Mouse (Mus musculus) spleen, adult 2 months (tissue): ENCODE measurements around the gene 4931406P16Rik. TPM values are rescaled to one million over a fixed set of nuclear protein-coding genes. Genes with fewer than 3 reads are reported as not detected.

Experiments used
- DNase-seq, 2 experiments: peaks; one replicate each; pipeline versions ENCODE4 v3.0.0 to v3.0.0-alpha.2; 2012 to 2021; ENCODE audit warnings: low spot score in 2 of 2, low read depth in 1 of 2
- H3K27ac ChIP-seq: fragments of 200-500 bp; 2 replicates; pipeline ENCODE4 v1.5.1; 2012; ENCODE audit warnings: low read length, inconsistent platforms; ENCODE audit not compliant: insufficient read depth
- H3K27me3 ChIP-seq: fragments of 200-500 bp; 2 replicates; pipeline ENCODE4 v1.6.1; 2012; ENCODE audit warnings: mild to moderate bottlenecking, moderate library complexity, low read length, inconsistent platforms; ENCODE audit not compliant: control insufficient read depth, insufficient read depth
- H3K36me3 ChIP-seq: fragments of 200-500 bp; 2 replicates; pipeline ENCODE4 v1.6.1; 2012; ENCODE audit warnings: mild to moderate bottlenecking, low read length, inconsistent platforms; ENCODE audit not compliant: control insufficient read depth, insufficient read depth
- H3K4me1 ChIP-seq: fragments of 200-500 bp; 2 replicates; pipeline ENCODE4 v1.6.1; 2011; ENCODE audit warnings: inconsistent platforms; ENCODE audit not compliant: control insufficient read depth, insufficient read depth, insufficient read length
- H3K4me3 ChIP-seq: fragments of 200-500 bp; 2 replicates; pipeline ENCODE4 v1.5.1; 2011; ENCODE audit warnings: mild to moderate bottlenecking, inconsistent platforms; ENCODE audit not compliant: insufficient read depth, insufficient read length; ENCODE audit errors: extremely low read depth
- CTCF ChIP-seq: fragments of 200-500 bp; IDR thresholded peaks from 2 replicates; pipeline ENCODE4 v1.5.1; 2011; ENCODE audit warnings: mild to moderate bottlenecking, inconsistent platforms; ENCODE audit not compliant: insufficient read depth, insufficient read length, insufficient replicate concordance; ENCODE audit errors: extremely low read depth
- POLR2A ChIP-seq: fragments of 200-500 bp; IDR thresholded peaks from 2 replicates; pipeline ENCODE4 v1.6.1; 2011; ENCODE audit warnings: low read depth, low read length, inconsistent platforms
- whole genome bisulfite sequencing: fragments of 180-500 bp; shearing (Covaris S2); methylation state at CpG from one replicate; pipeline ENCODE4 v1.1.7; 2018; 5-methylcytosine and 5-hydroxymethylcytosine counted together
- polyA plus RNA-seq: library from polyadenylated mRNA; depleted of rRNA; stranded (reverse); fragments of >200 nt; gene quantifications from 2 replicates; pipeline ENCODE4 v1.2.3, GENCODE M21; 2012

4931406P16Rik gene
- polyA plus RNA-seq, 1 experiment = 22.9 TPM

GRCm38 (mm10) chr7:34255916-34256315, 57.4 kb downstream of the 4931406P16Rik start:
- H3K36me3 ChIP-seq = peaks cover 26% of the 10 kb centered on the region
- 90% methylated on average over 1 of the region's 1 CpGs for WGBS
- no peaks in the 10 kb centered on the region for H3K27me3 ChIP-seq
- no peaks in the 10 kb centered on the region for H3K4me1 ChIP-seq
- H3K4me3 ChIP-seq = no peak overlapping the region
- no peak for DNase-seq
- no peak overlapping the region for H3K27ac ChIP-seq
- TF ChIP-seq POLR2A (no peak), CTCF (no peak)

GRCm38 (mm10) chr7:34255137-34255536, 58.2 kb downstream of the 4931406P16Rik start:
- DNase-seq = no peak
- TF ChIP-seq CTCF (no peak), POLR2A (no peak)
- no peaks in the 10 kb centered on the region for H3K27me3 ChIP-seq
- no peaks in the 10 kb centered on the region for H3K4me1 ChIP-seq
- 35% methylated on average over 3 of the region's 3 CpGs for WGBS
- no peak overlapping the region for H3K4me3 ChIP-seq
- peaks cover 26% of the 10 kb centered on the region for H3K36me3 ChIP-seq
- no peak overlapping the region for H3K27ac ChIP-seq

- Histone ChIP-seq H3K27me3 (no peaks in the 10 kb centered on the region), H3K36me3 (peaks cover 23% of the 10 kb centered on the region), H3K4me3 (no peak overlapping the region), H3K4me1 (no peaks in the 10 kb centered on the region), H3K27ac (no peak overlapping the region)
- DNase-seq = no peak
- WGBS = 53% methylated on average over 2 of the region's 2 CpGs
- TF ChIP-seq POLR2A = no peak
- no peak for TF ChIP-seq CTCF
Observed at GRCm38 (mm10) chr7:34252030-34252429, 61.3 kb downstream of the 4931406P16Rik start.

- H3K4me3 ChIP-seq = no peak within 1 kb of the TSS
Observed at GRCm38 (mm10) chr7:34250738-34251137, 62.6 kb downstream of the 4931406P16Rik start, which contains the start of gene Gm6096. Gene Gm6096, plus strand, starts transcription at chr7:34251038.

GRCm38 (mm10) chr7:34246870-34247499, 66.4 kb downstream of the 4931406P16Rik start:
- H3K4me3 ChIP-seq = no peak overlapping the region
- no peak for DNase-seq
- no peak for TF ChIP-seq CTCF
- TF ChIP-seq POLR2A = no peak
- WGBS = 95% methylated on average over 3 of the region's 3 CpGs
- H3K27ac ChIP-seq = no peak overlapping the region
- H3K36me3 ChIP-seq = peaks cover 28% of the 10 kb centered on the region
- no peaks in the 10 kb centered on the region for H3K4me1 ChIP-seq
- H3K27me3 ChIP-seq = no peaks in the 10 kb centered on the region

More at GRCm38 (mm10) chr7:34250738-34251137, 62.6 kb downstream of the 4931406P16Rik start, which contains the start of gene Gm6096:
- Histone ChIP-seq H3K36me3 (peaks cover 23% of the 10 kb centered on the region), H3K27ac (no peak within 1 kb of the TSS), H3K27me3 (no peaks in the 10 kb centered on the region), H3K4me1 (no peaks in the 10 kb centered on the region)
- TF ChIP-seq POLR2A = no peak
- no peak for TF ChIP-seq CTCF
- DNase-seq = no peak
- WGBS = 92% methylated on average over 7 of the region's 7 CpGs

GRCm38 (mm10) chr7:34242176-34242575, 71.2 kb downstream of the 4931406P16Rik start:
- no peak overlapping the region for H3K4me3 ChIP-seq
- no peak for TF ChIP-seq POLR2A
- no peak for TF ChIP-seq CTCF
- no peaks in the 10 kb centered on the region for H3K4me1 ChIP-seq
- WGBS = 97% methylated on average over 11 of the region's 11 CpGs
- DNase-seq = no peak
- H3K36me3 ChIP-seq = peaks cover 35% of the 10 kb centered on the region
- H3K27me3 ChIP-seq = no peaks in the 10 kb centered on the region
- H3K27ac ChIP-seq = no peak overlapping the region

GRCm38 (mm10) chr7:34238086-34238485, 75.3 kb downstream of the 4931406P16Rik start:
- WGBS = 72% methylated on average over 5 of the region's 5 CpGs
- Histone ChIP-seq H3K27me3 (no peaks in the 10 kb centered on the region), H3K4me3 (no peak overlapping the region), H3K27ac (no peak overlapping the region), H3K4me1 (no peaks in the 10 kb centered on the region), H3K36me3 (peaks cover 17% of the 10 kb centered on the region)
- no peak for DNase-seq
- TF ChIP-seq CTCF (no peak), POLR2A (no peak)
